Mouse (Mus musculus) olfactory bulb, adult 2 months (tissue): ENCODE data around the gene Por.

Experiments
- CTCF ChIP-seq: fragments of 200-500 bp; IDR thresholded peaks from 2 replicates; pipeline ENCODE4 v1.5.1; 2012; ENCODE audit warnings: low read depth, mild to moderate bottlenecking, low read length, moderate library complexity; ENCODE audit not compliant: insufficient read depth
- POLR2A ChIP-seq: fragments of 200-500 bp; IDR thresholded peaks from 2 replicates; pipeline ENCODE4 v1.6.1; 2012; ENCODE audit warnings: mild to moderate bottlenecking, low read depth, low read length, moderate library complexity; ENCODE audit not compliant: insufficient read depth

DNA sequence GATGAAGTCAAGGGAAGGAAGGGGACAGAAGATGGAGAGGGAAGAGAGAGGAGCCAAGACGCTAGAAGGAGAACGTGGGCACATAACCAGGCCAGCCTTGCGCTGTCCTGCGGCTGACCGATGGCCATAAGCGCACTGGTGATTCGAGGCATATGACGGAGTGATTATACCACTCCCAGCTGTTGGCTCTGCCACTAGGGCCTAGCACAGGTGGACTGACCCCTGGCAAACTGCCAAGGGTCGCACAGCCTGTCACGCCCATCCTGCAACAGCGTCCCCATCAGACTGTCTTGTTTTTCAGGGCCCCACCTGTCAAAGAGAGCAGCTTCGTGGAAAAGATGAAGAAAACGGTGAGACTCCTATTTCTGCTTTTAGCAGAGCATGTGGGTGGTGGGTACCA lies 58.5 kb downstream of the Por start:
- TF ChIP-seq POLR2A = no peak
- TF ChIP-seq CTCF = no peak
